ENCODE assay signal across 19 mouse cellular contexts in genomic region chr8:119112861-119113260, GRCm38 (mm10).
DNase-seq lines count a peak whose midpoint lies in the region; ATAC-seq lines count a peak whose summit lies in the region.
"Had no signal": no experiment of that assay in that cellular context is flagged by ENCODE, and none has a peak within 500 bp of the region (broad histone marks: within the 10 kb centered on the region; RNA-seq: fewer than 3 reads in every experiment).

No protein-coding gene starts in this region.

- no peaks in the 10 kb centered on the region for H3K36me3 ChIP-seq in liver, embryonic 12.5 days
- H3K36me3 ChIP-seq: embryonic facial prominence, embryonic 13.5 days; G1E; heart, embryonic 12.5 days; hindbrain, embryonic 10.5 days; intestine, embryonic 15.5 days had no signal

- no peak overlapping the region for H3K27ac ChIP-seq in liver, embryonic 12.5 days
- H3K27ac ChIP-seq: embryonic facial prominence, embryonic 13.5 days; forebrain, embryonic 13.5 days; hindbrain, embryonic 10.5 days; hindbrain, embryonic 14.5 days; intestine, embryonic 15.5 days had no signal

- H3K27me3 ChIP-seq in liver, embryonic 12.5 days (replicated peaks): no peaks in the 10 kb centered on the region
- H3K27me3 ChIP-seq: embryonic facial prominence, embryonic 13.5 days; forebrain, embryonic 13.5 days; heart, embryonic 12.5 days had no signal

- DNase-seq in cerebellum, adult 9-10 months: peak; percentile 4
- DNase-seq in cerebellum, adult 9-11 months: peak; percentile 5
- DNase-seq in cerebellum, postnatal 14 days: peak; percentile 27 to 50
- no peak for DNase-seq in kidney, postnatal 10 days
- DNase-seq: adrenal gland, adult 8-10 months; adrenal gland, postnatal 36 days; forebrain, postnatal 0 days; gastrocnemius, postnatal 10 days; kidney, adult 18-20 months had no signal

- H3K9ac ChIP-seq in liver, embryonic 12.5 days: no peak overlapping the region
- H3K9ac ChIP-seq: embryonic facial prominence, embryonic 13.5 days; forebrain, embryonic 13.5 days; forebrain, postnatal 0 days; heart, embryonic 12.5 days; hindbrain, embryonic 14.5 days; intestine, embryonic 15.5 days had no signal

- 68% methylated on average over 3 of the region's 3 CpGs for WGBS in liver, embryonic 12.5 days (ENCODE audit: insufficient replicate concordance)

- H3K4me3 ChIP-seq in liver, embryonic 12.5 days: no peak overlapping the region
- H3K4me3 ChIP-seq: embryonic facial prominence, embryonic 13.5 days; forebrain, embryonic 13.5 days; heart, embryonic 12.5 days; hindbrain, embryonic 10.5 days; intestine, embryonic 15.5 days had no signal

- H3K4me1 ChIP-seq in liver, embryonic 12.5 days: no peaks in the 10 kb centered on the region
- H3K4me1 ChIP-seq: embryonic facial prominence, embryonic 13.5 days; forebrain, embryonic 13.5 days; intestine, embryonic 15.5 days had no signal

- H3K4me2 ChIP-seq in liver, embryonic 12.5 days: no peak overlapping the region
- H3K4me2 ChIP-seq: embryonic facial prominence, embryonic 13.5 days; forebrain, embryonic 13.5 days; heart, embryonic 12.5 days; hindbrain, embryonic 14.5 days; intestine, embryonic 15.5 days had no signal

- no peaks in the 10 kb centered on the region; the same call in 1 of the 2 replicates for H3K9me3 ChIP-seq in liver, embryonic 12.5 days (replicated peaks)
- H3K9me3 ChIP-seq: embryonic facial prominence, embryonic 13.5 days; forebrain, embryonic 13.5 days; heart, embryonic 12.5 days; hindbrain, embryonic 10.5 days; intestine, embryonic 15.5 days had no signal

- ATAC-seq in cerebellum, adult (ENCODE audit: insufficient number of reproducible peaks, low FRiP score, low TSS enrichment): no peak
- ATAC-seq in granulocyte monocyte progenitor cell, adult 5-6 weeks (replicated peaks; ENCODE audit: poor library complexity, severe bottlenecking): peak; percentile 30; the same call in 1 of the 2 replicates
- ATAC-seq in liver, embryonic 12.5 days: no peak
- ATAC-seq: forebrain, embryonic 13.5 days; forebrain, postnatal 0 days; intestine, embryonic 15.5 days had no signal
